In the genomic region with DNA sequence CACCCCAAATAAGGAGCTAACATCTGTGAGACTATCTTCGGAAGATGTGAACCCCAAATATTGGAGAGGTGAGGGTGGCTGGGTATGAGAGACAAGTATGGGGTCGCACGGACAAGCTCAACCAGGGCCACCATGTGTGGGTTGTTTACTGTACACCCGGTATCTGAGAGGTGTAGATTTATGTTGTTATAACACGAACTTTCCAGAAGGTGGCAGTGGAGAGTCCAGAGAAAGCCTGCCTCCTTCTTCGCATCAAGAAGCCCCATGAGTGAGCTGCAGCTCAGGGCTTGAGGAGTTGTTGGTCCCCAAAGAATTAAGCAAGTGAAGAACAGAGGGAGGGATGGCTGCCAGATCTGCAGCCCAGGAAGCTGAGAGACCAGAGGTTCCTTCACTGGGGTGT, we compare ENCODE assay signal across 9 mouse cellular contexts.
DNase-seq lines count a peak whose midpoint lies in the region; ATAC-seq and TF ChIP-seq lines count a peak whose summit lies in the region.
"Had no signal": no experiment of that assay in that cellular context is flagged by ENCODE, and none has a peak within 500 bp of the region (broad histone marks: within the 10 kb centered on the region; RNA-seq: fewer than 3 reads in every experiment).

No protein-coding gene starts in this region.

- no peak for TF ChIP-seq POLR2A in brain, embryonic 14.5 days (IDR thresholded peaks at IDR 0.05; ENCODE audit: borderline replicate concordance, extremely low read depth, insufficient read depth, insufficient read length, poor library complexity, severe bottlenecking)

- no peak overlapping the region for H3K27ac ChIP-seq in heart, embryonic 12.5 days (ENCODE audit: poor library complexity, severe bottlenecking)
- H3K27ac ChIP-seq in forebrain, embryonic 13.5 days: no peak overlapping the region
- H3K27ac ChIP-seq in neural tube, embryonic 11.5 days (ENCODE audit: low read depth, low read length): no peak overlapping the region
- H3K27ac ChIP-seq: neural tube, embryonic 12.5 days had no signal

- no peaks in the 10 kb centered on the region for H3K36me3 ChIP-seq in heart, embryonic 12.5 days
- no peaks in the 10 kb centered on the region for H3K36me3 ChIP-seq in forebrain, embryonic 13.5 days (ENCODE audit: poor library complexity, severe bottlenecking)
- H3K36me3 ChIP-seq in neural tube, embryonic 11.5 days (ENCODE audit: control insufficient read depth, insufficient read depth, low read length): no peaks in the 10 kb centered on the region
- H3K36me3 ChIP-seq: neural tube, embryonic 12.5 days had no signal

- no peak overlapping the region for H3K4me3 ChIP-seq in heart, embryonic 12.5 days
- H3K4me3 ChIP-seq in forebrain, embryonic 13.5 days: no peak overlapping the region
- H3K4me3 ChIP-seq in neural tube, embryonic 11.5 days (ENCODE audit: low read depth, low read length): no peak overlapping the region
- H3K4me3 ChIP-seq: neural tube, embryonic 12.5 days had no signal

- WGBS in heart, embryonic 12.5 days: 18% methylated on average over 6 of the region's 6 CpGs
- 24% methylated on average over 6 of the region's 6 CpGs for WGBS in forebrain, embryonic 13.5 days
- 29% methylated on average over 6 of the region's 6 CpGs for WGBS in neural tube, embryonic 11.5 days

- H3K4me1 ChIP-seq in heart, embryonic 12.5 days (replicated peaks): no peaks in the 10 kb centered on the region
- H3K4me1 ChIP-seq in forebrain, embryonic 13.5 days: no peaks in the 10 kb centered on the region
- H3K4me1 ChIP-seq in neural tube, embryonic 11.5 days (ENCODE audit: control insufficient read depth, insufficient read depth, low read length): no peaks in the 10 kb centered on the region
- H3K4me1 ChIP-seq: neural tube, embryonic 12.5 days had no signal

- peaks cover 30% of the 10 kb centered on the region for H3K9me3 ChIP-seq in heart, embryonic 12.5 days (replicated peaks)
- H3K9me3 ChIP-seq in forebrain, embryonic 13.5 days (replicated peaks): peaks cover 15% of the 10 kb centered on the region
- peaks cover 5% of the 10 kb centered on the region for H3K9me3 ChIP-seq in neural tube, embryonic 11.5 days (ENCODE audit: control insufficient read depth, low read length)

- H3K4me2 ChIP-seq in heart, embryonic 12.5 days: no peak overlapping the region
- H3K4me2 ChIP-seq in forebrain, embryonic 13.5 days: no peak overlapping the region
- H3K4me2 ChIP-seq in neural tube, embryonic 11.5 days (ENCODE audit: low read depth): no peak overlapping the region
- H3K4me2 ChIP-seq: neural tube, embryonic 12.5 days had no signal

- H3K27me3 ChIP-seq in heart, embryonic 12.5 days (replicated peaks): no peaks in the 10 kb centered on the region
- H3K27me3 ChIP-seq in forebrain, embryonic 13.5 days: no peaks in the 10 kb centered on the region
- H3K27me3 ChIP-seq in neural tube, embryonic 11.5 days (ENCODE audit: control insufficient read depth, insufficient read depth, low read length): no peaks in the 10 kb centered on the region
- H3K27me3 ChIP-seq: neural tube, embryonic 12.5 days had no signal

- peak; percentile 74 for TF ChIP-seq CTCF in brain, embryonic 14.5 days (IDR thresholded peaks at IDR 0.05; ENCODE audit: borderline replicate concordance, extremely low read depth, insufficient read depth, insufficient read length)

- no peak for ATAC-seq in heart, embryonic 12.5 days (ENCODE audit: insufficient number of reproducible peaks, low FRiP score)
- ATAC-seq in forebrain, embryonic 13.5 days: peak; percentile 50; the same call in 1 of the 2 replicates
- no peak for ATAC-seq in neural tube, embryonic 11.5 days (ENCODE audit: insufficient read depth, low FRiP score, low TSS enrichment)

- H3K9ac ChIP-seq in heart, embryonic 12.5 days: no peak overlapping the region
- no peak overlapping the region for H3K9ac ChIP-seq in forebrain, embryonic 13.5 days
- H3K9ac ChIP-seq in neural tube, embryonic 11.5 days (ENCODE audit: low read length): no peak overlapping the region
- H3K9ac ChIP-seq: neural tube, embryonic 12.5 days had no signal

- peak; percentile 7 to 52 for DNase-seq in heart, adult 18-20 months
- DNase-seq in 416B (ENCODE audit: low read depth): peak; percentile 71
- DNase-seq in brain, embryonic 14.5 days (ENCODE audit: low read depth): peak; percentile 81
- peak; percentile 53 for DNase-seq in layer of hippocampus, adult 11-12 months (ENCODE audit: low spot score)
- DNase-seq in neural tube, embryonic 11.5 days (ENCODE audit: low spot score): peak; percentile 27
- no peak for DNase-seq in urinary bladder, postnatal 10 days (ENCODE audit: low spot score)
